Mouse (Mus musculus) midbrain, embryonic 16.5 days (tissue): ENCODE measurements around the gene Klk1b4. TPM values are rescaled to one million over a fixed set of nuclear protein-coding genes. Genes with fewer than 3 reads are reported as not detected.
"Not testable (repeated sequence)": the region's sequence is repeated elsewhere in the genome, so short reads cannot be mapped to it uniquely, and the experiment has no call there.

Experiments used
- ATAC-seq: fragments of 200-750 bp; cut with Nextera tagmentation; 2 replicates; pipeline ENCODE4 v1.8.0; 2017; ENCODE audit warnings: moderate TSS enrichment
- H3K27ac ChIP-seq: fragments of 300-500 bp; sonication (generic); 2 replicates; pipeline ENCODE4 v1.5.1; 2014; ENCODE audit warnings: mild to moderate bottlenecking, low read length, mixed read lengths
- H3K27me3 ChIP-seq: fragments of 300-500 bp; sonication (generic); 2 replicates; pipeline ENCODE4 v1.6.1; 2014; ENCODE audit warnings: low read depth, low read length, mixed read lengths; ENCODE audit not compliant: control insufficient read depth, insufficient read depth
- H3K36me3 ChIP-seq: fragments of 300-500 bp; sonication (generic); 2 replicates; pipeline ENCODE4 v1.6.1; 2014; ENCODE audit warnings: mild to moderate bottlenecking, low read length, moderate library complexity, mixed read lengths; ENCODE audit not compliant: control insufficient read depth, insufficient read depth
- H3K4me1 ChIP-seq: fragments of 300-500 bp; sonication (generic); 2 replicates; pipeline ENCODE4 v1.6.1; 2014; ENCODE audit warnings: mild to moderate bottlenecking, low read length, mixed read lengths; ENCODE audit not compliant: control insufficient read depth, insufficient read depth
- H3K4me2 ChIP-seq: fragments of 300-500 bp; sonication (generic); 2 replicates; pipeline ENCODE4 v1.6.1; 2014; ENCODE audit warnings: mild to moderate bottlenecking, low read length, mixed read lengths
- H3K4me3 ChIP-seq: fragments of 300-500 bp; sonication (generic); 2 replicates; pipeline ENCODE4 v1.5.1; 2014; ENCODE audit warnings: low read depth, mild to moderate bottlenecking, low read length, moderate library complexity, mixed read lengths
- H3K9ac ChIP-seq: fragments of 300-500 bp; sonication (generic); 2 replicates; pipeline ENCODE4 v1.6.1; 2014; ENCODE audit warnings: low read depth, low read length, mixed read lengths
- H3K9me3 ChIP-seq: fragments of 300-500 bp; sonication (generic); replicated peaks from 2 replicates; pipeline ENCODE4 v1.6.1; 2014; ENCODE audit warnings: mild to moderate bottlenecking, low read length, mixed read lengths; ENCODE audit not compliant: control insufficient read depth, poor library complexity, severe bottlenecking
- WGBS: fragments of 180-500 bp; shearing (Covaris S2); extraction: QIAGEN DNeasy Blood & Tissue Kit; methylation state at CpG from one replicate; pipeline ENCODE4 v1.1.7; 2014; 5-methylcytosine and 5-hydroxymethylcytosine counted together
- polyA plus RNA-seq: library from polyadenylated mRNA; unstranded; fragments of >200 nt; fragmentation: Nextera tagmentation; extraction: Ambion mirVana; gene quantifications from 2 replicates; pipeline ENCODE4 v1.2.1, GENCODE M21; 2015

Gene Klk1b4
- polyA plus RNA-seq, 1 experiment from 2014 or later = not detected

- Histone ChIP-seq H3K9me3 (no peaks in the 10 kb centered on the region), H3K36me3 (peaks cover 10% of the 10 kb centered on the region), H3K4me3 (peak overlapping the region; percentile 87), H3K27ac (no peak overlapping the region), H3K4me2 (peak overlapping the region; percentile 77), H3K4me1 (peaks cover 16% of the 10 kb centered on the region), H3K9ac (peak overlapping the region; percentile 96; the same call in 1 of the 2 replicates), H3K27me3 (no peaks in the 10 kb centered on the region)
- 95% methylated on average over 2 of the region's 2 CpGs for WGBS
- ATAC-seq = no peak
Measured at GRCm38 (mm10) chr7:44247971-44248370, 40.7 kb downstream of the Klk1b4 start.

GRCm38 (mm10) chr7:44249248-44249647 is 42.0 kb downstream of the Klk1b4 start:
- Histone ChIP-seq H3K4me2 (no peak overlapping the region), H3K4me3 (no peak overlapping the region), H3K9me3 (no peaks in the 10 kb centered on the region), H3K36me3 (peaks cover 14% of the 10 kb centered on the region), H3K4me1 (peaks cover 16% of the 10 kb centered on the region), H3K27me3 (no peaks in the 10 kb centered on the region), H3K27ac (no peak overlapping the region), H3K9ac (no peak overlapping the region)
- 91% methylated on average over 4 of the region's 4 CpGs for WGBS
- ATAC-seq = no peak

GRCm38 (mm10) chr7:44250732-44251275 is 43.6 kb downstream of the Klk1b4 start:
- not testable (repeated sequence) for H3K9me3 ChIP-seq, H3K9ac ChIP-seq, H3K4me1 ChIP-seq, ATAC-seq, H3K4me2 ChIP-seq, H3K27me3 ChIP-seq, H3K27ac ChIP-seq, H3K4me3 ChIP-seq
- WGBS = 87% methylated on average over 17 of the region's 17 CpGs
- peaks cover 14% of the 10 kb centered on the region for H3K36me3 ChIP-seq

- WGBS = 68% methylated on average over 15 of the region's 15 CpGs
- H3K27ac ChIP-seq = no peak overlapping the region
- peaks cover 14% of the 10 kb centered on the region for H3K36me3 ChIP-seq
Measured at GRCm38 (mm10) chr7:44253023-44253616, 45.9 kb downstream of the Klk1b4 start.

GRCm38 (mm10) chr7:44254930-44255329 is 47.7 kb downstream of the Klk1b4 start:
- WGBS = 85% methylated on average over 6 of the region's 6 CpGs
- peaks cover 13% of the 10 kb centered on the region for H3K36me3 ChIP-seq
- no peaks in the 10 kb centered on the region for H3K4me1 ChIP-seq
- no peak overlapping the region for H3K27ac ChIP-seq
- H3K4me2 ChIP-seq = no peak overlapping the region
- no peaks in the 10 kb centered on the region for H3K27me3 ChIP-seq
- H3K9me3 ChIP-seq = no peaks in the 10 kb centered on the region
- no peak for ATAC-seq
- no peak overlapping the region for H3K4me3 ChIP-seq
- no peak overlapping the region for H3K9ac ChIP-seq

More at GRCm38 (mm10) chr7:44253023-44253616, 45.9 kb downstream of the Klk1b4 start:
- peak; percentile 6; the same call in 1 of the 2 replicates for ATAC-seq
- H3K9me3 ChIP-seq = no peaks in the 10 kb centered on the region
- 0 out of 2 replicates have a peak overlapping the region, but pooled peaks have one; percentile 10 for H3K9ac ChIP-seq
- peaks cover 1% of the 10 kb centered on the region for H3K4me1 ChIP-seq
- no peaks in the 10 kb centered on the region for H3K27me3 ChIP-seq
- H3K4me3 ChIP-seq = no peak overlapping the region
- no peak overlapping the region for H3K4me2 ChIP-seq

- Histone ChIP-seq H3K4me3 (no peak within 1 kb of the TSS), H3K9me3 (no peaks in the 10 kb centered on the region), H3K9ac (no peak within 1 kb of the TSS), H3K27ac (no peak within 1 kb of the TSS), H3K27me3 (no peaks in the 10 kb centered on the region), H3K4me2 (no peak within 1 kb of the TSS), H3K4me1 (no peaks in the 10 kb centered on the region), H3K36me3 (peaks cover 7% of the 10 kb centered on the region; the same call in 1 of the 2 replicates)
- WGBS = 77% methylated on average over 4 of the region's 4 CpGs
- ATAC-seq = no peak
Measured at GRCm38 (mm10) chr7:44257278-44257677, 50.0 kb downstream of the Klk1b4 start, which contains the start of gene Acp4. Acp4 (minus strand) TSS chr7:44257378.

GRCm38 (mm10) chr7:44260410-44260809 is 53.2 kb downstream of the Klk1b4 start:
- no peak overlapping the region for H3K4me2 ChIP-seq
- no peaks in the 10 kb centered on the region; the same call in 1 of the 2 replicates for H3K36me3 ChIP-seq
- H3K9me3 ChIP-seq = no peaks in the 10 kb centered on the region
- H3K27me3 ChIP-seq = no peaks in the 10 kb centered on the region
- H3K27ac ChIP-seq = no peak overlapping the region
- no peak for ATAC-seq
- no peak overlapping the region for H3K9ac ChIP-seq
- no peak overlapping the region for H3K4me3 ChIP-seq
- 71% methylated on average over 6 of the region's 6 CpGs for WGBS
- no peaks in the 10 kb centered on the region for H3K4me1 ChIP-seq

GRCm38 (mm10) chr7:44261147-44261546 is 53.9 kb downstream of the Klk1b4 start, which contains the start of gene Gm15517:
Gm15517 (plus strand) TSS chr7:44261447.
- ATAC-seq = no peak
- 47% methylated on average over 5 of the region's 5 CpGs for WGBS

More at GRCm38 (mm10) chr7:44261147-44261546, 53.9 kb downstream of the Klk1b4 start, which contains the start of gene Gm15517:
- Histone ChIP-seq H3K27ac (no peak within 1 kb of the TSS), H3K9ac (no peak within 1 kb of the TSS), H3K4me2 (no peak within 1 kb of the TSS), H3K4me1 (no peaks in the 10 kb centered on the region), H3K27me3 (no peaks in the 10 kb centered on the region), H3K36me3 (no peaks in the 10 kb centered on the region), H3K4me3 (no peak within 1 kb of the TSS), H3K9me3 (no peaks in the 10 kb centered on the region)
